Mouse (Mus musculus) left cerebral cortex, postnatal 4 days (tissue): ENCODE measurements at regions not wholly inside any gene's neighbourhood (a gene's known extent, or its start where the extent isn't known, plus 50 kb on each side); places are given as distances from the start of the nearest gene placed in this dataset.

ENCODE experiments used
- DNase-seq: peaks from one replicate; pipeline ENCODE4 v3.0.0-alpha.2; 2022
- intact Hi-C: fragments of 180-260 bp; cut with DNase I; formaldehyde crosslinking; loops from one replicate; pipeline ENCODE4 v1.15.1; 2025

- DNase-seq: no peak
- intact Hi-C loops: no loop called here
These were observed 57.2 kb downstream of the Lao1 start for GRCm38 (mm10) chr4:119018573-119018972.

- DNase-seq: peak; percentile 22
- intact Hi-C loops: no loop called here
These were observed 57.8 kb downstream of the Lao1 start for GRCm38 (mm10) chr4:119019013-119019781.

GRCm38 (mm10) chr4:119022338-119022737, 61.0 kb downstream of the Lao1 start:
- intact Hi-C loops: no loop called here
- no peak for DNase-seq

GRCm38 (mm10) chr4:119026237-119026861, 65.0 kb downstream of the Lao1 start:
- intact Hi-C loops: no loop called here

GRCm38 (mm10) chr4:119028208-119028821, 66.9 kb downstream of the Lao1 start:
- no peak for DNase-seq
- intact Hi-C loops: no loop called here

More at GRCm38 (mm10) chr4:119026237-119026861, 65.0 kb downstream of the Lao1 start:
- DNase-seq: no peak

- no peak for DNase-seq
- intact Hi-C loops: no loop called here
These were observed 67.7 kb downstream of the Lao1 start for GRCm38 (mm10) chr4:119029091-119029490.

GRCm38 (mm10) chr4:119029735-119030134, 68.4 kb downstream of the Lao1 start:
- DNase-seq: no peak
- intact Hi-C loops: no loop called here

- no peak for DNase-seq
- intact Hi-C loops: no loop called here
These were observed 69.5 kb downstream of the Lao1 start for GRCm38 (mm10) chr4:119030865-119031264.

GRCm38 (mm10) chr4:119033006-119033405, 71.6 kb downstream of the Lao1 start:
- no peak for DNase-seq
- intact Hi-C loops: no loop called here

GRCm38 (mm10) chr4:119036582-119036981, 71.9 kb upstream of the Slc2a1 start:
- no peak for DNase-seq
- intact Hi-C loops: no loop called here

GRCm38 (mm10) chr4:119040041-119040440, 68.5 kb upstream of the Slc2a1 start:
- intact Hi-C loops: no loop called here
- no peak for DNase-seq

GRCm38 (mm10) chr4:119041616-119042015, 66.9 kb upstream of the Slc2a1 start:
- intact Hi-C loops: no loop called here
- no peak for DNase-seq

- intact Hi-C loops: no loop called here
- no peak for DNase-seq
These were observed 64.4 kb upstream of the Slc2a1 start for GRCm38 (mm10) chr4:119044005-119044677.

- intact Hi-C loops: no loop called here
- DNase-seq: peak; percentile 34
These were observed 63.7 kb upstream of the Slc2a1 start for GRCm38 (mm10) chr4:119044836-119045235.

GRCm38 (mm10) chr4:119050867-119051353, 57.6 kb upstream of the Slc2a1 start:
- intact Hi-C loops: no loop called here
- DNase-seq: no peak

GRCm38 (mm10) chr4:119052537-119052936, 56.0 kb upstream of the Slc2a1 start:
- no peak for DNase-seq

GRCm38 (mm10) chr4:119053241-119053640, 55.3 kb upstream of the Slc2a1 start:
- no peak for DNase-seq
- intact Hi-C loops: no loop called here

More at GRCm38 (mm10) chr4:119052537-119052936, 56.0 kb upstream of the Slc2a1 start:
- intact Hi-C loops: no loop called here

- DNase-seq: no peak
- intact Hi-C loops: no loop called here
These were observed 54.8 kb upstream of the Slc2a1 start for GRCm38 (mm10) chr4:119053680-119054079.

GRCm38 (mm10) chr4:119054129-119054528, 54.4 kb upstream of the Slc2a1 start:
- intact Hi-C loops: no loop called here
- DNase-seq: no peak

- DNase-seq: no peak
- intact Hi-C loops: no loop called here
These were observed 51.3 kb upstream of the Slc2a1 start for GRCm38 (mm10) chr4:119057191-119057590.

- no peak for DNase-seq
- intact Hi-C loops: no loop called here
These were observed 50.7 kb upstream of the Slc2a1 start for GRCm38 (mm10) chr4:119057826-119058225.
